Mouse (Mus musculus) spleen, adult 2 months (tissue): ENCODE data around the gene Dpep2nb.

Experiments used
- CTCF ChIP-seq: fragments of 200-500 bp; IDR thresholded peaks from 2 replicates; pipeline ENCODE4 v1.5.1; 2011; ENCODE audit warnings: mild to moderate bottlenecking, inconsistent platforms; ENCODE audit not compliant: insufficient read depth, insufficient read length, insufficient replicate concordance; ENCODE audit errors: extremely low read depth
- POLR2A ChIP-seq: fragments of 200-500 bp; IDR thresholded peaks from 2 replicates; pipeline ENCODE4 v1.6.1; 2011; ENCODE audit warnings: low read depth, low read length, inconsistent platforms

DNA sequence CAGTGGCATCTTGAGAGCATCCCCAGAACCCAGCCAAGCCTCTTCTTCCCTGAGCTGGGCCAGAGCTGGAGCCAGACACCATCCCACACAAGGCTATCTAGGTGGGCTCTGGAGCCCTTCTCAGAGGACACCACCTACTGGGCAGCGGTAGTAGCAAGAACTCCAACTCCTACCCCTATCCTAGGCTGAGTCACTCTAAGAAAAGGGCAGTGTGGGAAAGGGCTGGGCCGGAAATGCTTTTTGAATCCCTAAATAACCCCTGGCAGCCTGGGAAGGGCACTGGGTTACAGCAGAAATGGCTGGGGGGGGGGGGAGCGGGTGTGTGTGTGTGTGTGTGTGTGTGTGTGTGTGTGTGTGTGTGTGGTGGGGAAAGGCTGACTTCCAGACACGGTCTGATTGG lies 48.0 kb downstream of the Dpep2nb start:
- no peak for TF ChIP-seq CTCF
- TF ChIP-seq POLR2A: no peak
